Mouse (Mus musculus): Measurements from ENCODE around the gene Arhgef33. TPM values are rescaled to one million over a fixed set of nuclear protein-coding genes. Genes with fewer than 3 reads are reported as not detected.

Gene Arhgef33
- polyA plus RNA-seq, 1 experiment from 2014 or later, result 0.72 TPM

GRCm38 (mm10) chr17:80324521-80324920, 17.3 kb downstream of the Arhgef33 start:
- Histone ChIP-seq H3K4me2 (ENCODE audit: low read depth, low read length) (no peak overlapping the region), H3K4me3 (ENCODE audit: low read length) (no peak overlapping the region), H3K27me3 (ENCODE audit: control insufficient read depth, insufficient read depth, low read length) (no peaks in the 10 kb centered on the region), H3K9me3 (replicated peaks; ENCODE audit: control insufficient read depth, low read length) (no peaks in the 10 kb centered on the region), H3K9ac (ENCODE audit: low read length) (no peak overlapping the region), H3K4me1 (ENCODE audit: control insufficient read depth, insufficient read depth, low read length) (peaks cover 9% of the 10 kb centered on the region), H3K36me3 (ENCODE audit: control insufficient read depth, insufficient read depth) (no peaks in the 10 kb centered on the region), H3K27ac (ENCODE audit: low read length) (no peak overlapping the region)
- WGBS, result 76% methylated on average over 7 of the region's 7 CpGs
- no peak for ATAC-seq (replicated peaks; ENCODE audit: extremely low read depth, insufficient read depth, low FRiP score)

GRCm38 (mm10) chr17:80325456-80325855, 18.2 kb downstream of the Arhgef33 start:
- H3K36me3 ChIP-seq (ENCODE audit: control insufficient read depth, insufficient read depth), result no peaks in the 10 kb centered on the region
- no peaks in the 10 kb centered on the region for H3K27me3 ChIP-seq (ENCODE audit: control insufficient read depth, insufficient read depth, low read length)
- no peak overlapping the region for H3K4me2 ChIP-seq (ENCODE audit: low read depth, low read length)
- no peak for ATAC-seq (replicated peaks; ENCODE audit: extremely low read depth, insufficient read depth, low FRiP score)
- H3K4me3 ChIP-seq (ENCODE audit: low read length), result no peak overlapping the region
- 63% methylated on average over 5 of the region's 5 CpGs for WGBS
- peaks cover 9% of the 10 kb centered on the region for H3K4me1 ChIP-seq (ENCODE audit: control insufficient read depth, insufficient read depth, low read length)
- H3K9me3 ChIP-seq (replicated peaks; ENCODE audit: control insufficient read depth, low read length), result no peaks in the 10 kb centered on the region
- no peak overlapping the region for H3K27ac ChIP-seq (ENCODE audit: low read length)
- no peak overlapping the region for H3K9ac ChIP-seq (ENCODE audit: low read length)

- H3K27me3 ChIP-seq (ENCODE audit: control insufficient read depth, insufficient read depth, low read length), result no peaks in the 10 kb centered on the region
- no peaks in the 10 kb centered on the region for H3K36me3 ChIP-seq (ENCODE audit: control insufficient read depth, insufficient read depth)
- H3K4me2 ChIP-seq (ENCODE audit: low read depth, low read length), result no peak overlapping the region
- H3K4me3 ChIP-seq (ENCODE audit: low read length), result no peak overlapping the region
- no peaks in the 10 kb centered on the region for H3K9me3 ChIP-seq (replicated peaks; ENCODE audit: control insufficient read depth, low read length)
- H3K9ac ChIP-seq (ENCODE audit: low read length), result no peak overlapping the region
- peaks cover 9% of the 10 kb centered on the region for H3K4me1 ChIP-seq (ENCODE audit: control insufficient read depth, insufficient read depth, low read length)
- no peak overlapping the region for H3K27ac ChIP-seq (ENCODE audit: low read length)
- 84% methylated on average over 3 of the region's 3 CpGs for WGBS
- no peak for ATAC-seq (replicated peaks; ENCODE audit: extremely low read depth, insufficient read depth, low FRiP score)
These were observed 19.2 kb downstream of the Arhgef33 start for GRCm38 (mm10) chr17:80326431-80326830.

GRCm38 (mm10) chr17:80332386-80332785, 25.2 kb downstream of the Arhgef33 start:
- Histone ChIP-seq H3K4me3 (ENCODE audit: low read length) (no peak overlapping the region), H3K4me2 (ENCODE audit: low read depth, low read length) (no peak overlapping the region), H3K9ac (ENCODE audit: low read length) (no peak overlapping the region), H3K36me3 (ENCODE audit: control insufficient read depth, insufficient read depth) (no peaks in the 10 kb centered on the region), H3K27ac (ENCODE audit: low read length) (no peak overlapping the region), H3K27me3 (ENCODE audit: control insufficient read depth, insufficient read depth, low read length) (no peaks in the 10 kb centered on the region), H3K9me3 (replicated peaks; ENCODE audit: control insufficient read depth, low read length) (no peaks in the 10 kb centered on the region), H3K4me1 (ENCODE audit: control insufficient read depth, insufficient read depth, low read length) (no peaks in the 10 kb centered on the region)
- WGBS, result 56% methylated on average over 2 of the region's 2 CpGs
- no peak for ATAC-seq (replicated peaks; ENCODE audit: extremely low read depth, insufficient read depth, low FRiP score)

- H3K9ac ChIP-seq (ENCODE audit: low read length), result no peak overlapping the region
- no peaks in the 10 kb centered on the region for H3K9me3 ChIP-seq (replicated peaks; ENCODE audit: control insufficient read depth, low read length)
- H3K4me1 ChIP-seq (ENCODE audit: control insufficient read depth, insufficient read depth, low read length), result no peaks in the 10 kb centered on the region
- no peak overlapping the region for H3K4me2 ChIP-seq (ENCODE audit: low read depth, low read length)
- WGBS, result 65% methylated on average over 4 of the region's 4 CpGs
- no peak for ATAC-seq (replicated peaks; ENCODE audit: extremely low read depth, insufficient read depth, low FRiP score)
- H3K36me3 ChIP-seq (ENCODE audit: control insufficient read depth, insufficient read depth), result no peaks in the 10 kb centered on the region
- no peak overlapping the region for H3K4me3 ChIP-seq (ENCODE audit: low read length)
- no peak overlapping the region for H3K27ac ChIP-seq (ENCODE audit: low read length)
- H3K27me3 ChIP-seq (ENCODE audit: control insufficient read depth, insufficient read depth, low read length), result no peaks in the 10 kb centered on the region
These were observed 38.1 kb downstream of the Arhgef33 start for GRCm38 (mm10) chr17:80345277-80345676.

GRCm38 (mm10) chr17:80346591-80347125, 39.5 kb downstream of the Arhgef33 start:
- WGBS, result 72% methylated on average over 11 of the region's 11 CpGs
- Histone ChIP-seq H3K4me3 (ENCODE audit: low read length) (no peak overlapping the region), H3K9me3 (replicated peaks; ENCODE audit: control insufficient read depth, low read length) (no peaks in the 10 kb centered on the region), H3K9ac (ENCODE audit: low read length) (no peak overlapping the region), H3K27ac (ENCODE audit: low read length) (no peak overlapping the region), H3K4me1 (ENCODE audit: control insufficient read depth, insufficient read depth, low read length) (no peaks in the 10 kb centered on the region), H3K36me3 (ENCODE audit: control insufficient read depth, insufficient read depth) (no peaks in the 10 kb centered on the region), H3K4me2 (ENCODE audit: low read depth, low read length) (no peak overlapping the region), H3K27me3 (ENCODE audit: control insufficient read depth, insufficient read depth, low read length) (no peaks in the 10 kb centered on the region)
- ATAC-seq (replicated peaks; ENCODE audit: extremely low read depth, insufficient read depth, low FRiP score), result no peak

- H3K27ac ChIP-seq (ENCODE audit: low read length), result no peak overlapping the region
- H3K4me2 ChIP-seq (ENCODE audit: low read depth, low read length), result no peak overlapping the region
- no peaks in the 10 kb centered on the region for H3K4me1 ChIP-seq (ENCODE audit: control insufficient read depth, insufficient read depth, low read length)
- H3K9ac ChIP-seq (ENCODE audit: low read length), result no peak overlapping the region
- ATAC-seq (replicated peaks; ENCODE audit: extremely low read depth, insufficient read depth, low FRiP score), result no peak
- no peaks in the 10 kb centered on the region for H3K9me3 ChIP-seq (replicated peaks; ENCODE audit: control insufficient read depth, low read length)
- no peaks in the 10 kb centered on the region for H3K36me3 ChIP-seq (ENCODE audit: control insufficient read depth, insufficient read depth)
- WGBS, result 38% methylated on average over 6 of the region's 6 CpGs
- no peak overlapping the region for H3K4me3 ChIP-seq (ENCODE audit: low read length)
- no peaks in the 10 kb centered on the region for H3K27me3 ChIP-seq (ENCODE audit: control insufficient read depth, insufficient read depth, low read length)
These were observed 40.0 kb downstream of the Arhgef33 start for GRCm38 (mm10) chr17:80347234-80347633.

- Histone ChIP-seq H3K27ac (ENCODE audit: low read length) (no peak overlapping the region), H3K9ac (ENCODE audit: low read length) (no peak overlapping the region), H3K27me3 (ENCODE audit: control insufficient read depth, insufficient read depth, low read length) (no peaks in the 10 kb centered on the region), H3K4me2 (ENCODE audit: low read depth, low read length) (no peak overlapping the region), H3K36me3 (ENCODE audit: control insufficient read depth, insufficient read depth) (no peaks in the 10 kb centered on the region), H3K4me3 (ENCODE audit: low read length) (no peak overlapping the region), H3K9me3 (replicated peaks; ENCODE audit: control insufficient read depth, low read length) (no peaks in the 10 kb centered on the region), H3K4me1 (ENCODE audit: control insufficient read depth, insufficient read depth, low read length) (no peaks in the 10 kb centered on the region)
- ATAC-seq (replicated peaks; ENCODE audit: extremely low read depth, insufficient read depth, low FRiP score), result no peak
- 70% methylated on average over 8 of the region's 8 CpGs for WGBS
These were observed 53.0 kb downstream of the Arhgef33 start for GRCm38 (mm10) chr17:80360245-80360644.

- 85% methylated on average over 5 of the region's 5 CpGs for WGBS
- H3K4me1 ChIP-seq (ENCODE audit: control insufficient read depth, insufficient read depth, low read length), result no peaks in the 10 kb centered on the region
- H3K4me2 ChIP-seq (ENCODE audit: low read depth, low read length), result no peak overlapping the region
- ATAC-seq (replicated peaks; ENCODE audit: extremely low read depth, insufficient read depth, low FRiP score), result no peak
- H3K9ac ChIP-seq (ENCODE audit: low read length), result no peak overlapping the region
- H3K27me3 ChIP-seq (ENCODE audit: control insufficient read depth, insufficient read depth, low read length), result no peaks in the 10 kb centered on the region
- H3K27ac ChIP-seq (ENCODE audit: low read length), result no peak overlapping the region
- H3K9me3 ChIP-seq (replicated peaks; ENCODE audit: control insufficient read depth, low read length), result no peaks in the 10 kb centered on the region
- H3K36me3 ChIP-seq (ENCODE audit: control insufficient read depth, insufficient read depth), result no peaks in the 10 kb centered on the region
- H3K4me3 ChIP-seq (ENCODE audit: low read length), result no peak overlapping the region
These were observed 60.1 kb downstream of the Arhgef33 start for GRCm38 (mm10) chr17:80367276-80367675.
